Mouse (Mus musculus) testis, adult 2 months (tissue): ENCODE data around the gene Myrf. TPM values are rescaled to one million over a fixed set of nuclear protein-coding genes. Genes with fewer than 3 reads are reported as not detected.

Source experiments
- H3K27ac ChIP-seq: fragments of 200-500 bp; 2 replicates; pipeline ENCODE4 v1.5.1; 2012; ENCODE audit warnings: low read depth, low read length; ENCODE audit not compliant: control insufficient read depth, insufficient read depth
- H3K27me3 ChIP-seq: fragments of 200-500 bp; 2 replicates; pipeline ENCODE4 v1.6.1; 2012; ENCODE audit warnings: mild to moderate bottlenecking, low read length, moderate library complexity; ENCODE audit not compliant: control insufficient read depth, insufficient read depth
- H3K36me3 ChIP-seq: fragments of 200-500 bp; 2 replicates; pipeline ENCODE4 v1.6.1; 2012; ENCODE audit warnings: mild to moderate bottlenecking, low read length; ENCODE audit not compliant: control insufficient read depth, insufficient read depth
- H3K4me1 ChIP-seq: fragments of 200-500 bp; 2 replicates; pipeline ENCODE4 v1.6.1; 2012; ENCODE audit warnings: low read length; ENCODE audit not compliant: control insufficient read depth, insufficient read depth
- H3K4me3 ChIP-seq: fragments of 200-500 bp; 2 replicates; pipeline ENCODE4 v1.5.1; 2012; ENCODE audit warnings: low read depth, mild to moderate bottlenecking, low read length, moderate library complexity, mixed read lengths; ENCODE audit not compliant: control insufficient read depth
- CTCF ChIP-seq: fragments of 200-500 bp; IDR thresholded peaks from 2 replicates; pipeline ENCODE4 v1.5.1; 2012; ENCODE audit warnings: low read depth, mild to moderate bottlenecking, inconsistent platforms, low read length, moderate library complexity; ENCODE audit not compliant: control insufficient read depth, insufficient read depth, insufficient replicate concordance
- POLR2A ChIP-seq: fragments of 200-500 bp; IDR thresholded peaks from 2 replicates; pipeline ENCODE4 v1.6.1; 2012; ENCODE audit warnings: low read depth, mild to moderate bottlenecking, inconsistent platforms, low read length, moderate library complexity; ENCODE audit not compliant: control insufficient read depth
- polyA plus RNA-seq: library from polyadenylated mRNA; depleted of rRNA; stranded (reverse); fragments of >200 nt; gene quantifications from 2 replicates; pipeline ENCODE4 v1.2.3, GENCODE M21; 2012

Gene Myrf
- polyA plus RNA-seq, 1 experiment = 3.9 TPM

DNA sequence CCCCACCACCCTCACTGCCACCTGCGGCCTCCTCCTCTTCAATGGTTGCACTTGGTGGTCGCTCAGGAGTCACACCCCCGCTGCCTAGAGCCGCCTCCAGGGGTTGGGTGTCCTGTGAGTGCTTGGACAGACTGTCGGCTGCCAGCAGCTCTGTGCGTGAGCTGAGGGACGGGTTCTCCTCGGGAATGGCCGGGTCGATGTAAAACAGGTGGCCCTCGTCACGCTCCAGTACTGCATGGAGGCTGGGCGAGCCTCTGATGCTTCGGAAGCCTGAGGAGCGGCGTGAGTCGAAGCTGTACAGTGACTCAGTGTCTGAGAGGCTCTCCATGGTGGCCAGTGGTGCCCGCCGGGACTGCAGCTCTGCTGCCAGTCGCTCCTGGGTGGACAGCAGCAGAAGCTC is 7.6 kb upstream of the Myrf start:
- H3K4me1 ChIP-seq = no peaks in the 10 kb centered on the region
- H3K27ac ChIP-seq = no peak overlapping the region
- no peaks in the 10 kb centered on the region for H3K36me3 ChIP-seq
- H3K4me3 ChIP-seq = no peak overlapping the region
- no peak for TF ChIP-seq CTCF
- TF ChIP-seq POLR2A = no peak
- H3K27me3 ChIP-seq = no peaks in the 10 kb centered on the region

DNA sequence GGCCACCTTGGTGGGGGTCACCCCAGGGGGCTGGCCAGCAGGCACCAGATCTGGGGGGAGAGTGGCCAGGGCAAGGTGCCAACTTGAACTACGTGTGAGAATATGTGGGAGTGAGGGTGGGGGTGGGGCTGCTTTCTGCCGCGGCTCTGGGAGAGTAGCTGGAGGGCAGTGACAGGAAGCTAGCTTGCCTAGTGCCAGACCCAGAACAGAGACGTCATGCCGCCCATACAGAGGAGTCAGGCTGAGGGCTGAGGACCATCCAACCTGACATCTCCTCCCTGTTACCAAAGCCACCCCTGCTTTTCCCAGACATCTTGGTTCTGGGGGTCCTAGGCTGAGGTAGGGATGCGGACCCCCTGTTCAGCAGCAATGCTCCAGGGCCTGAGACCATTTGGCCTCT is 6.6 kb upstream of the Myrf start:
- no peaks in the 10 kb centered on the region for H3K36me3 ChIP-seq
- H3K4me3 ChIP-seq = no peak overlapping the region
- no peak for TF ChIP-seq CTCF
- no peaks in the 10 kb centered on the region for H3K27me3 ChIP-seq
- H3K4me1 ChIP-seq = no peaks in the 10 kb centered on the region
- no peak overlapping the region for H3K27ac ChIP-seq

DNA sequence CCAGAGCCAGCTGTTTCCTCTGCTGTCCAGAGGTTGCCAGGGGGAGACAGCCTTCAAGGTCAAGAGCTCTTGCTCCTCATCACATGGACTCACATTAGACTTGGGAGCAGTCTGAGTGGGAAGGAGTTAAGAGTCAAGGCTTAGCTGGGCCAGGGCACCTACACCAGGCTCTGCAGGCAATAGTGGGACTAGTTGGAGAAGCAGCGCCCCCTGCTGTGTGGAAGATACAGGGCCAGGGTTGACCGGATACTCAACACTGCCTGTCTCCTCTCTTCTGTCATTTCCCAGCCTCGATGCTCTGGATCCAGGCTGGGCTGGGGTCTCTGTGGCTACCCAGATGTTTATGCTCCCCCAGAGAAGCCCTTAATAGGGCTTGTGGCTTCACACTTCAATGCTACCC is 3.6 kb upstream of the Myrf start:
- no peaks in the 10 kb centered on the region for H3K27me3 ChIP-seq
- TF ChIP-seq POLR2A = no peak
- peak; percentile 68; the same call in 1 of the 2 replicates for TF ChIP-seq CTCF
- no peak overlapping the region for H3K27ac ChIP-seq
- H3K36me3 ChIP-seq = no peaks in the 10 kb centered on the region
- H3K4me1 ChIP-seq = peaks cover 9% of the 10 kb centered on the region
- no peak overlapping the region for H3K4me3 ChIP-seq

DNA sequence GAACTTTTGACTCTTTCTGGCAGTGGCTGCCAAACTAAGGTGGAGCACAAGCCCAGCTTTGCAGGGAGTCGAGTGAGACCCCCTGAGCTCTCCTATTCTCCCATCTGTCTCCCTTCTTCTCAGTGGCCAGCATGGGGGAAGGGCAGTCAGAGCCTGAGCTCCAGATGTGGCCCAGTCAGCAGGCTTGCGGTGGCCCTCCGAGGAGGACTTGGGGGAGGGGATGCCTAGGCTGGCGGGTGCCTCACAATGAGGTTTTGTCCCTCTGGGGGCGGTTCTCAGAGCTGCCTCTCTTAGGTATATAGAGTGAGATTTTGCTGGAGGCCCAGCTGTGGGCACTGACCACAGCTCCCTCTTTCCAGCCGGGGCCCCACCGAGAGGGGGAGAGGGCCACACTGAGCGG is 2.4 kb upstream of the Myrf start:
- no peaks in the 10 kb centered on the region for H3K27me3 ChIP-seq
- TF ChIP-seq CTCF (no peak), POLR2A (no peak)
- no peaks in the 10 kb centered on the region for H3K36me3 ChIP-seq
- no peak overlapping the region for H3K27ac ChIP-seq
- no peak overlapping the region for H3K4me3 ChIP-seq
- H3K4me1 ChIP-seq = peaks cover 9% of the 10 kb centered on the region

DNA sequence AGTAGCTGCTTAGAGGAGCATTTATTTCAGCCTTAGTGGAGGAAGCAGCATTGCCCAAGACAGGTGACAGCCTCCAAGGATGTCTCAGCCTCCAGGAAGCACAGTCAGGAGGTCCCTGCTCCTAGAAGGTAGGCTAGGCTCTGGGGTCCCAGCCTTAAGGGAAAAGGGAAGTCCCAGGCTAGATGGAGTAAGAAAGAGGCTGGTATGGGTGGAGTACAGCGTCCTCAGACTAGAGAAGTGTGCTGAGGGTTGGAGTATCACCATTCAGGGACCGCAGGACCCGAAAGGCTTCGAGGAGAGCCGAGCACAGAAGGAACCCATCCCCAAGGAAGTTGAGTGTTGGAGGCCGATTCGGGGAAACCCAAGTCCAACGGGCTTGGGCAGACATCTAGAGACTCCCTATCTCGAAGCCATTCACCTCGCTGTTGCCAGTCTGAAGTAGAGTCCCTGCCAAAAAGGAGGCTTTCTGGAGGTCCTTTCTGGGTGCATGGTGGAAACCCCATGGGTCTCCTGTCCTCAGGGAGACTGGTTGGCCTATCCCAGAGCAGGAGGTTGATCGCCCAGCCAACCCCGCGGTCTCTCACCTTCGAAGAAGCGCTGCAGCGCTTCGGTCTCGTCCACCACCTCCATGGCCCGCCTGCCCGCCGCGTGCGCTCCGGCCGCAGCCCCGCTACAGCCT is 434 bp downstream of the Myrf start:
- H3K27me3 ChIP-seq = no peaks in the 10 kb centered on the region
- 0 out of 2 replicates have a peak, but pooled peaks have one; percentile 30 for TF ChIP-seq POLR2A
- TF ChIP-seq CTCF = no peak
- no peak overlapping the region; the same call in 1 of the 2 replicates for H3K27ac ChIP-seq
- H3K4me3 ChIP-seq = peak overlapping the region; percentile 87
- no peaks in the 10 kb centered on the region for H3K36me3 ChIP-seq
- peaks cover 9% of the 10 kb centered on the region for H3K4me1 ChIP-seq

DNA sequence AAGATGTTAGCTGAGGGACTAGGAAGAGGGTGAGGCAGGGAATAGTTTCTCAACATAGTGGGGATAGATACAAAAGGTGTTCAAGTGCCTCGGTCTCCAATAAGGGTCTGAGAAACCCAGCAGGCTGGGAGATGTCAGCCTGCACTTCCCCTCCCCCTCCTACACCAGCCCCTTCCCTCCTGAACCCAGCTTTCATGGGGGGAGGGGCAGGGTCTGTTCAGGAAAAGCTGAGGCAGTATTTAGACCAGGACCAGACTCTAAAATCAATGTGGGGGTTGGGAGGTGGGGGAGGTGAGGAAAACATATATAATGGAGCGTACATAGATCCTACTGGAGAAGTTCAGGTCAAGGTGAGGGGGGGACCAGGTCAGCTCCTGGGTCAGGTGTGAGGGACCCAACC is 1.1 kb downstream of the Myrf start:
- TF ChIP-seq CTCF (no peak), POLR2A (no peak)
- Histone ChIP-seq H3K27ac (no peak overlapping the region), H3K36me3 (no peaks in the 10 kb centered on the region), H3K4me3 (no peak overlapping the region), H3K27me3 (no peaks in the 10 kb centered on the region), H3K4me1 (peaks cover 9% of the 10 kb centered on the region)

DNA sequence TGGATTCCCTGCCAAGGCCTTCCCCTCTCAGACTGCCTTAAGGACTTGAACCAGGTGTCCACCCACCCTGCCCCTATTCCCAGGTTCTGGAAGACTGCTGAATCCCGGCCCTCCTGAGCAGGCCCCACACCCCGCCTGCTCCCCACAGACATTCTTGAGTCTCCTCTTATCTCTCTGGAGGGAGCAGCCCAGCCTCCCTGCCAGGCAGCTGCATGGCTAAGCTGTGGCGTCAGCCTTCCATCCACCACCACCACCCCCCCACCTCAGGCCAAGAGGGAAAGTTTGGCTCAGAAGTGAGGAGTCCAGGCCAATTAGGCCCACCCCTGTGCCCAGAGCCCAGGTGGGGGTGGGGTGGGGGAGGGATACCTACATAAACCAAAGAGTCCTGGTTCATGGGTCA is 2.1 kb downstream of the Myrf start:
- no peaks in the 10 kb centered on the region for H3K27me3 ChIP-seq
- H3K27ac ChIP-seq = no peak overlapping the region

DNA sequence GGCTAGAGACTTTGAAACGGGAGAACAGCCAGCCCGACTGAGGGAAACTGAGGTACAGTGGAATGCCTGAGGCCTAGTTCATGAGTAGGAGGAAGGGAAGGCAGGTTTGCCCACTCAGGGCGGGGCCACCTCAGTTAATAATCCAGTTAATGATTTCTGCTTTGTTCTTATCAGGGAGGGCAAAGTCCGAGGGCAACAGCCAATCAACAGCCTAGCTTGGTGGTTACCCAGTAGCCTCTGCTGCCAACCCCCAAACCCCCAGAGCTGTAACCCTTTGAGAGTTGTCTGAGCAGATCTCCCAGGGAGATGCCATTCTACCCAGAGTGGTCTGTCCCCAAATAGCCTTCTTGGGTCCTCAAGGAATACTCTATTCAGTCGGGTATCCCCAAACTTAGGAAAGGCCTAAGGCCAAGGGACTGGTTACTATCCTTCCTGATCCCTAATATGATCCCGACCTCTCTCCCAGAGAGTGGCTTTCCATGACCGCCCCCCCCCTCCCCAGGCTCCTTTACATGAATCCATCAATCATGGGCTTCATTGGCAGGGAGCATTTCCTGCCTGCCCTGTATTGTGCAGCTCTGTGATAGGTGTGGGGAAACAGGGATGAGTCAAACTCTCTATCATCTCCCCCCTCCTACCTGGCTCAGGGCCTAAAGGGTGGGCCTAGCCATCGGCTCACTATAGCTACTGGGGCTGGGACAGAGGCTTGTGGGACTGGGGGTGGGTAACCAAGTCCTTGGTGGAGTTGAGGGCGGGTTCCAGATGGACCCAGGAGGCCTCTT is 4.6 kb downstream of the Myrf start:
- H3K4me1 ChIP-seq = peaks cover 9% of the 10 kb centered on the region
- no peak for TF ChIP-seq CTCF
- TF ChIP-seq POLR2A = no peak
- no peaks in the 10 kb centered on the region for H3K36me3 ChIP-seq
- no peak overlapping the region for H3K4me3 ChIP-seq
- no peak overlapping the region for H3K27ac ChIP-seq
- H3K27me3 ChIP-seq = no peaks in the 10 kb centered on the region

More for the DNA sequence above, 2.1 kb downstream of the Myrf start:
- H3K4me3 ChIP-seq = no peak overlapping the region
- no peak for TF ChIP-seq POLR2A
- TF ChIP-seq CTCF = no peak
- peaks cover 9% of the 10 kb centered on the region for H3K4me1 ChIP-seq
- H3K36me3 ChIP-seq = no peaks in the 10 kb centered on the region
